Mouse (Mus musculus) ES-E14 (cell line): ENCODE data around the gene Pacsin1. TPM values are rescaled to one million over a fixed set of nuclear protein-coding genes. Genes with fewer than 3 reads are reported as not detected.
A peak's percentile ranks its signal among the peaks of the same experiment; 100 is the strongest.

ENCODE experiments used
- DNase-seq: peaks from one replicate; pipeline ENCODE4 v3.0.0-alpha.2; 2013; ENCODE audit warnings: low read depth, low spot score
- H3K27ac ChIP-seq: 2 replicates; pipeline ENCODE4 v1.5.1; 2012; ENCODE audit warnings: low read depth, mild to moderate bottlenecking, low read length, moderate library complexity, mixed read lengths; ENCODE audit not compliant: poor library complexity, insufficient read depth, severe bottlenecking
- H3K36me3 ChIP-seq: 2 replicates; pipeline ENCODE4 v1.6.1; 2012; ENCODE audit warnings: mild to moderate bottlenecking, low read length, moderate library complexity, mixed read lengths; ENCODE audit not compliant: control insufficient read depth, poor library complexity, insufficient read depth, severe bottlenecking
- H3K4me1 ChIP-seq, 2 experiments: fragments of 150-350 bp in 1 of 2; sonication (generic) in 1 of 2; 2 replicates each; pipeline ENCODE4 v1.6.1; 2012; ENCODE audit warnings: low read length in 2 of 2, mild to moderate bottlenecking in 1 of 2, mixed read lengths in 1 of 2; ENCODE audit not compliant: control insufficient read depth in 2 of 2, insufficient read depth in 2 of 2, poor library complexity in 1 of 2
- H3K4me3 ChIP-seq, 2 experiments: fragments of 150-350 bp in 1 of 2; sonication (generic) in 1 of 2; 2 replicates each; pipeline ENCODE4 v1.5.1; 2012; ENCODE audit warnings: low read length in 2 of 2, low read depth in 1 of 2, mild to moderate bottlenecking in 1 of 2, mixed read lengths in 1 of 2; ENCODE audit not compliant: insufficient read depth in 1 of 2, poor library complexity in 1 of 2, severe bottlenecking in 1 of 2
- H3K9ac ChIP-seq: 2 replicates; pipeline ENCODE4 v1.6.1; 2012; ENCODE audit warnings: low read depth, mild to moderate bottlenecking, low read length, mixed read lengths; ENCODE audit not compliant: poor library complexity, insufficient read depth, severe bottlenecking
- H3K9me3 ChIP-seq: fragments of 150-350 bp; sonication (generic); 2 replicates; pipeline ENCODE4 v1.6.1; 2012; ENCODE audit warnings: low read depth, mild to moderate bottlenecking, low read length; ENCODE audit not compliant: control insufficient read depth, insufficient read depth
- CHD2 ChIP-seq: IDR thresholded peaks from 2 replicates; pipeline ENCODE4 v1.6.1; 2014; ENCODE audit warnings: mild to moderate bottlenecking, low read depth, low read length, inconsistent platforms
- HCFC1 ChIP-seq: IDR thresholded peaks from 2 replicates; pipeline ENCODE4 v1.6.1; 2012; ENCODE audit warnings: low read length, inconsistent platforms, borderline replicate concordance; ENCODE audit not compliant: insufficient read depth
- MAFK ChIP-seq: IDR thresholded peaks from 2 replicates; pipeline ENCODE4 v1.6.1; 2014; ENCODE audit warnings: mild to moderate bottlenecking, low read depth, low read length, inconsistent platforms; ENCODE audit not compliant: insufficient read depth
- ZC3H11A ChIP-seq: IDR thresholded peaks from 2 replicates; pipeline ENCODE4 v1.6.1; 2012; ENCODE audit warnings: low read depth, mild to moderate bottlenecking, inconsistent platforms, low read length, borderline replicate concordance
- ZNF384 ChIP-seq: IDR thresholded peaks from 2 replicates; pipeline ENCODE4 v1.6.1; 2012; ENCODE audit warnings: low read depth, low read length, inconsistent platforms
- in situ Hi-C, 2 experiments: fragments of 600-800 bp; cut with MboI; formaldehyde crosslinking; loops; one replicate each; pipeline ENCODE4 v1.15.1; 2025; ENCODE audit warnings: low sequenced_read_pairs in 2 of 2, inconsistent platforms in 1 of 2; ENCODE audit not compliant: unreplicated experiment in 2 of 2
- total RNA-seq: library from RNA; depleted of rRNA; stranded (reverse); fragments of 300-350 nt; gene quantifications from 2 replicates; pipeline ENCODE4 v1.2.3, GENCODE M21; 2012

Gene Pacsin1
- total RNA-seq, 1 experiment, result 7.9 TPM

DNA sequence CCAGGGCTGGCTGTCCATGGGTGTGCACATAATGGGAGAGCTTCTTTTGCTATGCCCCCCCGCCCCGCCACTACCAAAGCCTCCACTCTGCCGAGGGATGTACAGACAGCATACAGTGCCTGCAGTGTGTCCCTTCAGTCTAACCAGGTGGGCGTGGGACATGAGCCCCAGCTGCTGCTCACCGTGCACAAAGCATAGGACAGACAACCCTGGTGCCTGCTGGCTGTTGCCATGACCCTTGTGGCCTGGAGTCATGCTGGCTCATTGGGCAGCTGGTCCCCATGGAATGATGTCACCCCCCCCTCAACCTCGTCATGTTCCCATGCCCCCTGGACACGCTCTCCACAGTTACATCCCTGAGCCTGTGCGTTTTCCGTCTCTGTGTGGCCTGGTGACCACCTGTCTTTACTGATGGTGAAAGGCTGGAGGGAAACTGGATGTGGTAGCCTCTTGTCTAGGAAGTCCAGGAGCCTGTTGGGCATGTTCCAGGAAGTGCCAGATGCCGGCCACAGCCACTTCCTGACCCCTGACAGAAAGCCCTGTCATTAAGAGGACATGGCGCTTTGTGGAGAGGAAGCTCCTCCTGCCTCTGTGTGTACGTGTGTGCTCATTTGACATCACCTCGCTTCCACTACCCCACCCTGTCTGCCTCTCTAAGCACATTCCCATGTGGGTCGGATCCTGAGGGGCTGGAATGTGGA lies 35.8 kb downstream of the Pacsin1 start:
- H3K36me3 ChIP-seq, result no peaks in the 10 kb centered on the region
- no peak overlapping the region for H3K9ac ChIP-seq
- no peak for DNase-seq
- TF ChIP-seq ZC3H11A, result no peak
- no peak for TF ChIP-seq HCFC1
- TF ChIP-seq CHD2, result no peak
- TF ChIP-seq ZNF384, result no peak
- no peak for TF ChIP-seq MAFK
- no peak overlapping the region for H3K27ac ChIP-seq
- in situ Hi-C loops, result no loop called here
- H3K9me3 ChIP-seq, result no peaks in the 10 kb centered on the region
- peaks cover 0 to 8% of the 10 kb centered on the region in 2 experiments; a peak in 2 of 4 replicates for H3K4me1 ChIP-seq
- no peak overlapping the region for H3K4me3 ChIP-seq

DNA sequence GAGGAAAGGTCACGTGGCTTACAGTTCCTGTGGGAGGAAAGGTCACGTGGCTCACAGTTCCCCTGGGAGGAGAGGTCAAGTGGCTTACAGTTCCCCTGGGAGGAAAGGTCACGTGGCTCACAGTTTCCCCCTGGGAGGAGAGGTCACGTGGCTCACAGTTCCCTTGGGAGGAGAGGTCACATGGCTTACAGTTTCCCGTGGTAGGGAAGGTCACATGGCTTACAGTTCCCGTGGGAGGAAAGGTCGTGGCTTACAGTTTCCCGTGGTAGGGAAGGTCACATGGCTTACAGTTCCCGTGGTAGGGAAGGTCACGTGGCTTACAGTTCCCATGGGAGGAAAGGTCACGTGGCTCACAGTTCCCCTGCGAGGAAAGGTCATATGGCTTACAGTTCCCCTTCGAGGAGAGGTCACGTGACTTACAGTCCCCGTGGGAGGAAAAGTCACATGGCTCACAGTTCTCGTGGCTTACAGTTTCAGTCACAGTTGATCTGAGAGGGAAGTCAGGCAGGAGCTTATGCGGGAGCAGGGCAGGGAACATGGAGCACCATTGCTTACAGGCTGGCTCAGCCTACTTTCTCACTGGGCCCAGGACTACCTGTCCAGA lies 44.4 kb downstream of the Pacsin1 start:
- TF ChIP-seq MAFK, result no peak
- no peak for TF ChIP-seq CHD2
- no peak for TF ChIP-seq ZNF384
- TF ChIP-seq HCFC1, result no peak
- no peak for TF ChIP-seq ZC3H11A
- Histone ChIP-seq H3K4me3 (no peak overlapping the region), H3K9ac (no peak overlapping the region), H3K36me3 (no peaks in the 10 kb centered on the region), H3K4me1 (peaks cover 4 to 13% of the 10 kb centered on the region in 2 experiments; a peak in 3 of 4 replicates), H3K9me3 (0 out of 2 replicates have a peak, but pooled peaks cover 2% of the 10 kb centered on the region), H3K27ac (no peak overlapping the region)
- in situ Hi-C loops, result no loop called here
- DNase-seq, result no peak

DNA sequence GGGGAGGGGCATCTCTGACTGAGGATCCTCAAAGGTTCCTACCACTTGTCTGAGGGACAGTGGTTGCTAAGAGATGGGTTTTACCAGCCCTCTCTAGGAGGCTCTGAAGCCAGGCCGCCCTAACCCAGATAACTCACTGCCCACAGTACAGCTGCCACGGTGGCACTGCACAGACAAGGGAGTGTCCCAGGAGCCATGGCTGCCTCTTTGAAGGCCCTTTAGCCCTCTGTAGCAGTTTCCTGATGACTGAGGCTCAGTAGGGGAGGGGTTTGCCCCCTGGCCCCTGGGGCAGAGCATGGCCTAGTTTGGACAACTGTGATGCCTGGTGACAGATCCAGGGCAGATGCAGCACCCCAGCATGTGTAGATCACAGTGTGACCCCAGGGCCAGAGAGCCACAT lies 45.5 kb downstream of the Pacsin1 start:
- no peak overlapping the region for H3K4me3 ChIP-seq
- H3K27ac ChIP-seq, result peak overlapping the region; percentile 13; the same call in 1 of the 2 replicates
- no peak for TF ChIP-seq MAFK
- TF ChIP-seq HCFC1, result no peak
- TF ChIP-seq CHD2, result no peak
- TF ChIP-seq ZC3H11A, result no peak
- no peak for TF ChIP-seq ZNF384
- 0 out of 2 replicates have a peak, but pooled peaks cover 2% of the 10 kb centered on the region for H3K9me3 ChIP-seq
- peaks cover 4 to 16% of the 10 kb centered on the region in 2 experiments; a peak in 3 of 4 replicates for H3K4me1 ChIP-seq
- no peaks in the 10 kb centered on the region for H3K36me3 ChIP-seq
- H3K9ac ChIP-seq, result no peak overlapping the region
- no peak for DNase-seq
- in situ Hi-C loops, result no loop called here

DNA sequence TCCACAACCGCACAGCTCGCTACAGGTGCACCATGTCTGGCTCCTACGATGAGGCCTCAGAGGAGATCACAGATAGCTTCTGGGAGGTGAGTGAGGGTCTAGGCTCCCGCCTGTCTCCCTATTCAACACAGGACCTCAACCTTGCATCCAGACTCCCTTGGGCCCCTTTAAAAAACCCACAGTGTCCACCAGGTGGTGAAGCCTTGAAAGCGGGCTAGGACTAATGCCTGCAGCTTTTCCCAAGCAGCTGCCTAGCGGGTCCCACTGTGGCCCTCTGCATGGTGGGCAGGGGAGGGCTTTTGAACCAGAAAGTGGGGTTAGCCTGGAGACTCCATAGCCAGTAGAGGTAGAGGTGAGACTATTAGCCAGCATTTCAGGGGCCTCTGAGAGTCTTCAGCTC lies 46.5 kb downstream of the Pacsin1 start:
- in situ Hi-C loops, result no loop called here
- H3K27ac ChIP-seq, result no peak overlapping the region

More for the DNA sequence above, 46.5 kb downstream of the Pacsin1 start:
- Histone ChIP-seq H3K4me1 (peaks cover 4 to 17% of the 10 kb centered on the region in 2 experiments; a peak in 3 of 4 replicates), H3K9me3 (0 out of 2 replicates have a peak, but pooled peaks cover 2% of the 10 kb centered on the region), H3K36me3 (no peaks in the 10 kb centered on the region), H3K9ac (no peak overlapping the region; the same call in 1 of the 2 replicates), H3K4me3 (no peak overlapping the region)
- no peak for TF ChIP-seq CHD2
- DNase-seq, result no peak
